Mouse (Mus musculus) stomach, embryonic 14.5 days (tissue): ENCODE data around the gene Olfr710. TPM values are rescaled to one million over a fixed set of nuclear protein-coding genes. Genes with fewer than 3 reads are reported as not detected.

Experiments
- polyA plus RNA-seq: library from polyadenylated mRNA; unstranded; fragments of >200 nt; fragmentation: Nextera tagmentation; extraction: Ambion mirVana; gene quantifications from 2 replicates; pipeline ENCODE4 v1.2.1, GENCODE M21; 2014

Gene Olfr710
- polyA plus RNA-seq, 1 experiment from 2014 or later = not detected

Other genes with a start within 250 kb of the Olfr710 start
- gene Olfr695, start 231.9 kb downstream of the Olfr710 start, polyA plus RNA-seq = not detected in 2 replicates
- gene Olfr697, start 205.9 kb downstream of the Olfr710 start, polyA plus RNA-seq = not detected in 2 replicates
- not detected in 2 replicates for gene Olfr698, start 192.9 kb downstream of the Olfr710 start, polyA plus RNA-seq
- not detected in 2 replicates for gene Olfr699, start 155.1 kb downstream of the Olfr710 start, polyA plus RNA-seq
- gene Olfr700, start 139.5 kb downstream of the Olfr710 start, polyA plus RNA-seq = not detected in 2 replicates
- not detected in 2 replicates for gene Olfr701, start 134.2 kb downstream of the Olfr710 start, polyA plus RNA-seq
- not detected in 2 replicates for gene Olfr702, start 114.4 kb downstream of the Olfr710 start, polyA plus RNA-seq
- gene Olfr703, start 105.0 kb downstream of the Olfr710 start, polyA plus RNA-seq = not detected in 2 replicates
- not detected in 2 replicates for gene Olfr704, start 85.1 kb downstream of the Olfr710 start, polyA plus RNA-seq
- not detected in 2 replicates for gene Olfr705, start 71.4 kb downstream of the Olfr710 start, polyA plus RNA-seq
- not detected in 2 replicates for gene Olfr706, start 60.1 kb downstream of the Olfr710 start, polyA plus RNA-seq
- gene Olfr707, start 47.1 kb downstream of the Olfr710 start, polyA plus RNA-seq = not detected in 2 replicates
- not detected in 2 replicates for gene Olfr1532-ps1, start 40.3 kb downstream of the Olfr710 start, polyA plus RNA-seq
- gene Olfr709-ps1, start 16.1 kb downstream of the Olfr710 start, polyA plus RNA-seq = not detected in 2 replicates
- not detected in 2 replicates for gene Olfr6, start 15.6 kb upstream of the Olfr710 start, polyA plus RNA-seq
- not detected in 2 replicates for gene Olfr711, start 27.1 kb upstream of the Olfr710 start, polyA plus RNA-seq
- not detected in 2 replicates for gene Olfr2, start 57.8 kb upstream of the Olfr710 start, polyA plus RNA-seq
- gene Olfr713, start 82.9 kb upstream of the Olfr710 start, polyA plus RNA-seq = not detected in 2 replicates
- not detected in 2 replicates for gene Olfr714, start 122.7 kb upstream of the Olfr710 start, polyA plus RNA-seq
- gene Olfr17, start 144.9 kb upstream of the Olfr710 start, polyA plus RNA-seq = not detected in 2 replicates
- gene Olfr715b, start 162.1 kb upstream of the Olfr710 start, polyA plus RNA-seq = not detected in 2 replicates
- gene Olfr715, start 182.8 kb upstream of the Olfr710 start, polyA plus RNA-seq = not detected in 2 replicates
- gene Olfr716, start 190.0 kb upstream of the Olfr710 start, polyA plus RNA-seq = not detected in 2 replicates
- gene Nlrp14, start 218.7 kb upstream of the Olfr710 start, polyA plus RNA-seq = not detected in 2 replicates